Mouse (Mus musculus) CH12.LX (cell line): ENCODE results near the gene Gm20388.

Experiments
- EP300 ChIP-seq: IDR thresholded peaks from 2 replicates; pipeline ENCODE4 v1.6.1; 2011; ENCODE audit warnings: low read length, improper control_type of control experiment
- TBP ChIP-seq: conservative IDR thresholded peaks from 2 replicates; pipeline ENCODE4 v1.6.1; 2011; ENCODE audit warnings: low read depth, low read length, improper control_type of control experiment

DNA sequence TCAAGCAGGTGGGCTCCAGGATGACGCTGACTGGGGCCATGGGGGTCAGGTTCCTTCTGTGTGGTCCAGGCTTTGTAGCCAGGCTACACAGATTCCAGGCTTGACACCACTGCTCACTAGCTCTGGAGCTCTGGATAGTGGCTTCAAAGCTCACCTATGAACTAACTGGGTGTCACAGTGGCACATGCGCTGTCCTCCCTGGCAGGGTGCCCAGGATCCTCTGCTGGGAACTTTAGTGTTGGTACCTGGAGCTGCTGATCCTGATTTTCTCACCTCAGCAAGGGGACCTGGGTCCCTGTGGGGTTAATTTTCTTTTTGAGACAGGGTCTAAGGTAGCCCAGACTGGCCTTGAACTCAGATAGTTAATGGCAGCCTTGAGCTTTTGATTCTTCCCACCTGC lies 490.6 kb downstream of the Gm20388 start:
- TF ChIP-seq TBP (no peak), EP300 (no peak)
